Mouse (Mus musculus): Measurements from ENCODE around the gene Frmd5. TPM values are rescaled to one million over a fixed set of nuclear protein-coding genes. Genes with fewer than 3 reads are reported as not detected.

Frmd5 gene
- polyA plus RNA-seq, 1 experiment: 8.8 TPM

DNA sequence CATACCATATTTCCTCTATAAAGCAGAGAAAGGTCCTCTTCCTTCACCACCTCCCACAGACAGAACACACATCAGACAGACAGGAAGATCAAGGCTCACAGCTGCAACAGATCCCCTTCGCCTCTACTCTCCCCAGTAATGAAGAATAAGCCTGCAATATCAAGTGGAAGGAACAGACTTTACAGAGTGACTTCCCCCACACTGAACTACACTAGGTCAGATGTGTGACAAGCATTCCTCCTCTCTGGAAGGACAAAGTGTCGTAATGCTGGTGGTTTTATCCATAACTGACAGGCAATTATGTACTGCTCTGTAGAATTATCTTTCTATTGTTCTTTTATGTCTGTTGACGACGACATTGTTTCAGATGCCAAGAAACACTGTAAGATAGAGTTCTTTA lies 93.3 kb downstream of the Frmd5 start:
- TF ChIP-seq POLR2A (IDR thresholded peaks at IDR 0.05; ENCODE audit: control insufficient read depth, extremely low read depth, insufficient read depth, low read length, poor library complexity) (no peak), CTCF (IDR thresholded peaks at IDR 0.05; ENCODE audit: borderline replicate concordance, control insufficient read depth, extremely low read depth, insufficient read depth, low read length, poor library complexity) (no peak)
- 74% methylated on average over 4 of the region's 4 CpGs for WGBS

GRCm38 (mm10) chr2:121711748-121712384 lies 95.0 kb downstream of the Frmd5 start:
- H3K27me3 ChIP-seq (ENCODE audit: control insufficient read depth, insufficient read depth, low read length): no peaks in the 10 kb centered on the region
- no peak overlapping the region for H3K27ac ChIP-seq (ENCODE audit: control insufficient read depth, insufficient read depth, low read length)
- H3K4me3 ChIP-seq (ENCODE audit: control insufficient read depth, insufficient read depth, low read length): no peak overlapping the region
- no peaks in the 10 kb centered on the region for H3K4me1 ChIP-seq (replicated peaks; ENCODE audit: control insufficient read depth, insufficient read depth, low read length)
- DNase-seq: no peak
- H3K36me3 ChIP-seq (ENCODE audit: control insufficient read depth, insufficient read depth, low read length): no peaks in the 10 kb centered on the region
- 49% methylated on average over 9 of the region's 9 CpGs for WGBS
- TF ChIP-seq CTCF (IDR thresholded peaks at IDR 0.05; ENCODE audit: borderline replicate concordance, control insufficient read depth, extremely low read depth, insufficient read depth, low read length, poor library complexity) (no peak), POLR2A (IDR thresholded peaks at IDR 0.05; ENCODE audit: control insufficient read depth, extremely low read depth, insufficient read depth, low read length, poor library complexity) (no peak)

More for the DNA sequence above, 93.3 kb downstream of the Frmd5 start:
- H3K4me3 ChIP-seq (ENCODE audit: control insufficient read depth, insufficient read depth, low read length): no peak overlapping the region
- no peak overlapping the region for H3K27ac ChIP-seq (ENCODE audit: control insufficient read depth, insufficient read depth, low read length)
- DNase-seq: no peak
- no peaks in the 10 kb centered on the region for H3K4me1 ChIP-seq (replicated peaks; ENCODE audit: control insufficient read depth, insufficient read depth, low read length)
- no peaks in the 10 kb centered on the region for H3K27me3 ChIP-seq (ENCODE audit: control insufficient read depth, insufficient read depth, low read length)
- H3K36me3 ChIP-seq (ENCODE audit: control insufficient read depth, insufficient read depth, low read length): no peaks in the 10 kb centered on the region

DNA sequence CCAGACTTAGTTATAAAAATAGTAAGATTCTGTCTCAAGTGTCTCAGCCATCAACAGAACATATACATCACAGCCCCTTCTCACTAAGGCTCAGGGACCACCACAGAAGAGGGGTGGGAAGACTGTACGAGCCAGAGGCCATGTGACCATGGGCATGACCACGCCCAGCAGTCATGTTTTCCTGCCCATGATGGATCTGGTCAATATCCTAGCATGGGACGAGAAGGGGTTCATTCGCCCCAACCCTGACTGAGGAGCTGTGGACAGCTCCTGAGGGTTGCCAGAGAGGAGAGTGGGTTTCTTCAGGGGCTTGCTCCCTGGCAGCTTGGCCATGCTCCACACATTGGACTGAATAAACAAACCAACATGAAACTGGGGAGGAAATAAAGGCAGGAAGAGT lies 97.8 kb downstream of the Frmd5 start:
- no peak overlapping the region for H3K4me3 ChIP-seq (ENCODE audit: control insufficient read depth, insufficient read depth, low read length)
- no peak for DNase-seq
- no peak overlapping the region for H3K27ac ChIP-seq (ENCODE audit: control insufficient read depth, insufficient read depth, low read length)
- H3K36me3 ChIP-seq (ENCODE audit: control insufficient read depth, insufficient read depth, low read length): no peaks in the 10 kb centered on the region
- no peaks in the 10 kb centered on the region for H3K27me3 ChIP-seq (ENCODE audit: control insufficient read depth, insufficient read depth, low read length)
- no peaks in the 10 kb centered on the region for H3K4me1 ChIP-seq (replicated peaks; ENCODE audit: control insufficient read depth, insufficient read depth, low read length)
- 91% methylated on average over 4 of the region's 4 CpGs for WGBS
- TF ChIP-seq POLR2A (IDR thresholded peaks at IDR 0.05; ENCODE audit: control insufficient read depth, extremely low read depth, insufficient read depth, low read length, poor library complexity): no peak
- no peak for TF ChIP-seq CTCF (IDR thresholded peaks at IDR 0.05; ENCODE audit: borderline replicate concordance, control insufficient read depth, extremely low read depth, insufficient read depth, low read length, poor library complexity)

DNA sequence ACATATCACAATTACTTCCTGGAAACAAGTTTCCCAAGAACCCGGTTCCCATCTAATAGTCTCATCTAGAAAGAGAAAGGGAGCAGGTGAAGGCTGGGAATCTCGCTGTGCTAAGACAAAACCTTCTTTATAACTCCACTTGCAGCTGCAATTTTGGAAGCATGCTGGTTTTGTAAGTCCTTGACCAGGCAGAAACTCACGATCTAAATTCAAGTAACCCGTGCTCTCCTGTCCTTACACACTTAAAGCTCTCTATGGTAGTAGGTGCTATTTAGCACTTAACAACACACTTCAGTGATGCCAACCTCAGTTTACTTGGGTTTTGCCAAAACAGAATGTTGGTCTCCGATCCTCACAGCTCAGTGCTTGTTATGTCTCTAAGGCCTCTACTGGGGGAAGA lies 99.4 kb downstream of the Frmd5 start:
- TF ChIP-seq POLR2A (IDR thresholded peaks at IDR 0.05; ENCODE audit: control insufficient read depth, extremely low read depth, insufficient read depth, low read length, poor library complexity): no peak
- no peak for TF ChIP-seq CTCF (IDR thresholded peaks at IDR 0.05; ENCODE audit: borderline replicate concordance, control insufficient read depth, extremely low read depth, insufficient read depth, low read length, poor library complexity)
- H3K4me3 ChIP-seq (ENCODE audit: control insufficient read depth, insufficient read depth, low read length): no peak overlapping the region
- 89% methylated on average over 5 of the region's 5 CpGs for WGBS
- DNase-seq: no peak
- H3K27me3 ChIP-seq (ENCODE audit: control insufficient read depth, insufficient read depth, low read length): no peaks in the 10 kb centered on the region
- H3K36me3 ChIP-seq (ENCODE audit: control insufficient read depth, insufficient read depth, low read length): no peaks in the 10 kb centered on the region
- H3K4me1 ChIP-seq (replicated peaks; ENCODE audit: control insufficient read depth, insufficient read depth, low read length): no peaks in the 10 kb centered on the region
- no peak overlapping the region for H3K27ac ChIP-seq (ENCODE audit: control insufficient read depth, insufficient read depth, low read length)

DNA sequence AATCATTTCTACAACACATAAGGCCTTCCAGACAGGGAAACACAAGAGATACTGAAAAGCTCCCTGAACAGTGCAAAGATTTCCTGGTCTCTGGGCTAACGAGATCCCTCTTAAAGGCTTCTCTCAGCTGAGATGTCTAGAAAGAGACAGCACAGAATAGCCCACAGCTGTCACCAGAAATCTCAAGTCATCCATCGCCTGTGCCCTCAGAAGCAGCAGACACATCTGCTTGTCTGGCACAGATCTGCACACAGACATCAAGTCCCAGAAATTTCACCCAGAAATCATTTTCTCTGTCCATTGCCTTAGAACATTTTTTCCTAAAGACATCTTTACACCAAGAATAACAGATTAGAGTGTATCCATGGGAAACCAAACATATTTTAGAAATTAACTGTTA lies 101.1 kb downstream of the Frmd5 start:
- no peak overlapping the region for H3K27ac ChIP-seq (ENCODE audit: control insufficient read depth, insufficient read depth, low read length)
- WGBS: 83% methylated on average over 2 of the region's 2 CpGs
- no peaks in the 10 kb centered on the region for H3K27me3 ChIP-seq (ENCODE audit: control insufficient read depth, insufficient read depth, low read length)
- TF ChIP-seq CTCF (IDR thresholded peaks at IDR 0.05; ENCODE audit: borderline replicate concordance, control insufficient read depth, extremely low read depth, insufficient read depth, low read length, poor library complexity) (no peak), POLR2A (IDR thresholded peaks at IDR 0.05; ENCODE audit: control insufficient read depth, extremely low read depth, insufficient read depth, low read length, poor library complexity) (no peak)
- H3K4me3 ChIP-seq (ENCODE audit: control insufficient read depth, insufficient read depth, low read length): no peak overlapping the region
- no peaks in the 10 kb centered on the region for H3K36me3 ChIP-seq (ENCODE audit: control insufficient read depth, insufficient read depth, low read length)
- DNase-seq: no peak
- H3K4me1 ChIP-seq (replicated peaks; ENCODE audit: control insufficient read depth, insufficient read depth, low read length): no peaks in the 10 kb centered on the region

DNA sequence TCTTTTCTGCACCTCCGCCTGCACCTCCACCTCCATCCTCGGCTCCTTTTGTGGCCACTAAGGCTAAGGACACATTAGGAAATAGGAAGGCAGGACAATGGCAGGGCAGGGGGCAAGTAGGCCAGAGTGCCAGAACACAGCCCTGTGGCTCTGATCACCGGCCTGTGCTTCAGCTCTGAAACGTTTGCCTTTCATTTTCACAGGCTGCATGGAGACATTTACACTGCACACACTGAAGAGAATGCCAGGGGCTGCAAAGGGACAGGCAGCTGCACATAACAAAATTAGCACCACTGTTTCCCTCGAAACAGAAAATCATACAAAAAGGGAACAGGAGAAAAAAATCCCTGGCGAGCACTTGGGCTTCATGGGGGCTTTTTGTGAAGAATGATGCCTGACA lies 107.6 kb downstream of the Frmd5 start:
- Histone ChIP-seq H3K4me3 (ENCODE audit: control insufficient read depth, insufficient read depth, low read length) (no peak overlapping the region), H3K27ac (ENCODE audit: control insufficient read depth, insufficient read depth, low read length) (no peak overlapping the region), H3K27me3 (ENCODE audit: control insufficient read depth, insufficient read depth, low read length) (no peaks in the 10 kb centered on the region), H3K36me3 (ENCODE audit: control insufficient read depth, insufficient read depth, low read length) (no peaks in the 10 kb centered on the region), H3K4me1 (replicated peaks; ENCODE audit: control insufficient read depth, insufficient read depth, low read length) (no peaks in the 10 kb centered on the region)
- no peak for DNase-seq
- 72% methylated on average over 6 of the region's 6 CpGs for WGBS
- TF ChIP-seq CTCF (IDR thresholded peaks at IDR 0.05; ENCODE audit: borderline replicate concordance, control insufficient read depth, extremely low read depth, insufficient read depth, low read length, poor library complexity) (no peak), POLR2A (IDR thresholded peaks at IDR 0.05; ENCODE audit: control insufficient read depth, extremely low read depth, insufficient read depth, low read length, poor library complexity) (no peak)

DNA sequence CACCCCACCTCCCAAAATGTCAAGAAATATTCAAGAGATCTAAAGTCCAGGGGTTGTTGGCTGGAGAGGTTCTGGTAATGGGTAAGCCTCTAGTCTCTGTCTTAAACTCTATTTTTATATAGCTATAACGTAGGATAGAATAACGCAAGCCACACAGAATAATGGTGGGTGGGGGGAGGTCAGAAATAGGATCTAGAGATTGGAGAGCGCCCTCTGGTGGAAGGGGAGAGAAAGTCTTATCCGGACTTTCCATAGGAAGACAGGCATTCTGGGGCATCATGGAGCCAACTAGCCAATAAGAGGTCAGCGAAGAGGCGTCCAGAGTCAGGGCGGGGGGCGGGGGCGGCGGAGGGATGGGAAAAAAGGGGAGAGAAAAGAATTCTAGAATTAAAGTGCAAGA lies 111.5 kb downstream of the Frmd5 start:
- Histone ChIP-seq H3K4me1 (replicated peaks; ENCODE audit: control insufficient read depth, insufficient read depth, low read length) (no peaks in the 10 kb centered on the region), H3K27me3 (ENCODE audit: control insufficient read depth, insufficient read depth, low read length) (no peaks in the 10 kb centered on the region), H3K27ac (ENCODE audit: control insufficient read depth, insufficient read depth, low read length) (no peak overlapping the region), H3K36me3 (ENCODE audit: control insufficient read depth, insufficient read depth, low read length) (no peaks in the 10 kb centered on the region), H3K4me3 (ENCODE audit: control insufficient read depth, insufficient read depth, low read length) (no peak overlapping the region)
- peak; percentile 15 for DNase-seq
- TF ChIP-seq CTCF (IDR thresholded peaks at IDR 0.05; ENCODE audit: borderline replicate concordance, control insufficient read depth, extremely low read depth, insufficient read depth, low read length, poor library complexity) (no peak), POLR2A (IDR thresholded peaks at IDR 0.05; ENCODE audit: control insufficient read depth, extremely low read depth, insufficient read depth, low read length, poor library complexity) (no peak)
- 66% methylated on average over 10 of the region's 10 CpGs for WGBS

All from thymus, adult 2 months (tissue).